Mouse (Mus musculus) intestine, embryonic 16.5 days (tissue): ENCODE data around the gene Hmgcs2. TPM values are rescaled to one million over a fixed set of nuclear protein-coding genes. Genes with fewer than 3 reads are reported as not detected.

Source experiments
- polyA plus RNA-seq: library from polyadenylated mRNA; unstranded; fragments of >200 nt; fragmentation: Nextera tagmentation; extraction: Ambion mirVana; gene quantifications from 2 replicates; pipeline ENCODE4 v1.2.1, GENCODE M21; 2015

The Hmgcs2 gene
- polyA plus RNA-seq, 1 experiment from 2014 or later: 352 TPM

Other genes with a start within 250 kb of the Hmgcs2 start
- gene Adam30, start 119.8 kb upstream of the Hmgcs2 start, polyA plus RNA-seq: not detected in 2 replicates
- gene Reg4, start 58.3 kb upstream of the Hmgcs2 start, polyA plus RNA-seq: 28.4 and 37.9 TPM in 2 replicates
- gene Phgdh, start 59.6 kb downstream of the Hmgcs2 start, polyA plus RNA-seq: 321 and 332 TPM in 2 replicates
- gene Zfp697, start 102.0 kb downstream of the Hmgcs2 start, polyA plus RNA-seq: 6.1 and 7.4 TPM in 2 replicates
- gene Gm4450, start 176.7 kb downstream of the Hmgcs2 start, polyA plus RNA-seq: not detected in 2 replicates
- not detected in 2 replicates for gene Hsd3b4, start 230.1 kb downstream of the Hmgcs2 start, polyA plus RNA-seq